Mouse (Mus musculus): ENCODE results near the gene Trip11.

- TF ChIP-seq CTCF (IDR thresholded peaks at IDR 0.05) (no peak), EP300 (IDR thresholded peaks at IDR 0.05; ENCODE audit: insufficient read depth, low read depth, low read length) (no peak)
These were observed 81.8 kb downstream of the Trip11 start for GRCm38 (mm10) chr12:101831221-101831620.

Data from heart, adult 2 months (tissue).